Mouse (Mus musculus) left cerebral cortex, adult 18-20 months (tissue): ENCODE results near the gene AU018091. TPM values are rescaled to one million over a fixed set of nuclear protein-coding genes. Genes with fewer than 3 reads are reported as not detected.
"Not testable (repeated sequence)": the region's sequence is repeated elsewhere in the genome, so short reads cannot be mapped to it uniquely, and the experiment has no call there.

ENCODE experiments used
- DNase-seq, 2 experiments: peaks; one replicate each; pipeline ENCODE4 v3.0.0; 2021 to 2022; ENCODE audit warnings: low spot score in 2 of 2, mixed read lengths in 1 of 2
- long read RNA-seq, 2 experiments: library from polyadenylated mRNA; stranded (forward); transcript quantifications; one replicate each; pipeline ENCODE4 v2.0.0; 2021
- total RNA-seq, 2 experiments: library from RNA; stranded (reverse); gene quantifications; 2 replicates each; pipeline ENCODE4 v1.2.3; 2021

Gene AU018091
- total RNA-seq, result not detected
- long read RNA-seq, experiment 1, result 0 reads
- long read RNA-seq, experiment 2, result 0 reads

DNA sequence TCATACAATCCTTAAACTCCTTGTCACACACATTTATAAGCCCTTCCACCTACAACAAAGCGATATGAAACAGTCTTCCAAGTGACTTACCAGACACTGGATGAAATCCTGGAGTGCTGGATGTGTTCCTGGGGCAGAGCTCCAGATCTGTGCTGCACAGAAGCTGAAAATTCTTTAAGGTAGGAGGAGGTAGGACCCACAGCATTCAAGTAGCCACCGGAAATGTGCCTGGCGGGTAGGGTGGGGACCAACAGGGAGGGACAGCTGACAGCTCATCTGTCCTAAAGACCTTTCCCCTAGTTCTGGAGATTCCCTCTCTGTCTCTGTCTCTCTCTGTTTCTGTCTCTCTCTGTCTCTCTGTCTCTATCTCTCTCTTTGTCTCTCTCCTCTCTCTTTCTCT lies at the start of gene AU018091:
AU018091 (minus strand) TSS at position 279 of the 400 bp plus-strand sequence.
- no peak for DNase-seq

DNA sequence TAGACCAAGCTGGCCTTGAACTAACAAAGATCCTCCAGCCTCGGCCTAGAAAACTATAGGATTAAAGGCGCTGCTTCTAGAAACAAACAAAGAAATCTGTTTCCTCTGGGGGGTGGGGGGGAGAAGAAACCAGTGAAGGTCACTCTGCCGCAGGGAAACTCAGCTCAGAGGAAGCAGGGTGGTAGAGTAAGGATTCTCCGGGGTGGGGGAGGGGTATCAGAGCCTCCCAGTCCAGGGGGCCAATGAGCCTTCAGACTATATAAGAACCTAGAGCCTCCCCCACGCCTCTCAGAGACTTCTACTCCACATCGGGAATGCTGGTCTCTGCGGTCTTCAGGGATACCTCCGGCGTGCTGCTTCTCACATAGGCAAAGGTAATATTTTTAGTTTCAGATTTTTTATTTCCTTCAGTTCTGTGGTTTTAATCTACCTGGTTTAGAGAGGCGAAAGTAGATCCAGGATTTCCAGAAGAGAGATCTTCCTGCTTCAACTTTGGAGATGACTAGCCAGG lies 48.6 kb upstream of the AU018091 start:
- DNase-seq, result no peak

DNA sequence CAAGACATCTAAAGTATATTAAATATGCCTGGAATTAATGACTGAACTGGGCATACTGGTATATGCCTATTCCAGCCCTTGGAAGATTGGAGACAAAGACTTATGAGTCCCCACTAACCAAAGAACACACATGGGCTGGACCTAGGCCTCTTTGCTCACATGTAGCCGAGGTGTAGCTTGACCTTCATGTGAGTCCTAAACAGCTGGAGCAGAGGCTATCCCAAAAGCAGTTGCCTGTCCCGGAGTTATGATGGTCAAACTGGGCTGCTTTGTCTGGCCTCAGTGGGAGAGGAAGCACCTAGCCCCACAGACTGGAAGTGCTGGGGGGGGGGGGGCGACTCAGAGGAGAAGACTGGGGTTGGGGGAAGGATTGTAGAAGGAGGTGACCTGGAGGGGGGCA lies 47.3 kb upstream of the AU018091 start:
- DNase-seq, result no peak

DNA sequence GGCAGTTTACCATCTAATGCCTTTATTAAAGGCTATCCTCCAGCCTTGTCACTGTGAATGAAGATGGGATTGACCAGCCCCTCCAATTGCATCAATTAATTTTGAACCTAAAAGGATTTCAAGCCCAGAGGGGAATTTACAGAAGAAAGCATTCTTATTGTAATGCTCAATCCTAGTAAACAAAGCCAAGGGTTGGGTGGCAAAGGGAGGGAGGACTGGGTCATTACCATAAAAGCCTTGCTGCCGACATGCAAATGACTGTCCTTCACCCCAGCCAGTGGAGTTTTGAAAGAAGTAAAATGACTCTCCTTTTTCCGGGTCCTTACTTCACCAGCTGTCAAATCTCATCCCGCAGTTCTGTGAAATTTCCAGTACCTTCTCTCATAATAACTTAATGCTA lies 44.6 kb upstream of the AU018091 start:
- DNase-seq, result no peak

DNA sequence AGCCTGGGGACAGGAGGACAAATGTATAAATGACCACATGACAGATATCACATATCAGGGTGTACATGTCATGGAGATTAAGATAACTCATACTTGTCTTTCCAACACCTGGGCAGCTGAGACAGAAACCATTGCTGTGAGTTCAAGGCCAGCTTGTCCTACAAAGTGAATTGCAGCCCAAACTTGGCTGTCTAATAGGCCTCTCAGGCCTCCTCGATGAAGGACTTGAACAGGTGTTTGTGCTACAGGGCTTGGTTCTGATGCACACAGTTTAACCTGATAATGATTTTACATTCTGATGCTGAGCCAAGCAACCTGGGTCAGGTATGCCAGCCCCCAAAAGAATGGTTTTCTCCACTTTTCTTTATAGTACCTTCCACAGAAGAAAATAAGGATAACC lies 44.2 kb upstream of the AU018091 start:
- DNase-seq, result no peak

DNA sequence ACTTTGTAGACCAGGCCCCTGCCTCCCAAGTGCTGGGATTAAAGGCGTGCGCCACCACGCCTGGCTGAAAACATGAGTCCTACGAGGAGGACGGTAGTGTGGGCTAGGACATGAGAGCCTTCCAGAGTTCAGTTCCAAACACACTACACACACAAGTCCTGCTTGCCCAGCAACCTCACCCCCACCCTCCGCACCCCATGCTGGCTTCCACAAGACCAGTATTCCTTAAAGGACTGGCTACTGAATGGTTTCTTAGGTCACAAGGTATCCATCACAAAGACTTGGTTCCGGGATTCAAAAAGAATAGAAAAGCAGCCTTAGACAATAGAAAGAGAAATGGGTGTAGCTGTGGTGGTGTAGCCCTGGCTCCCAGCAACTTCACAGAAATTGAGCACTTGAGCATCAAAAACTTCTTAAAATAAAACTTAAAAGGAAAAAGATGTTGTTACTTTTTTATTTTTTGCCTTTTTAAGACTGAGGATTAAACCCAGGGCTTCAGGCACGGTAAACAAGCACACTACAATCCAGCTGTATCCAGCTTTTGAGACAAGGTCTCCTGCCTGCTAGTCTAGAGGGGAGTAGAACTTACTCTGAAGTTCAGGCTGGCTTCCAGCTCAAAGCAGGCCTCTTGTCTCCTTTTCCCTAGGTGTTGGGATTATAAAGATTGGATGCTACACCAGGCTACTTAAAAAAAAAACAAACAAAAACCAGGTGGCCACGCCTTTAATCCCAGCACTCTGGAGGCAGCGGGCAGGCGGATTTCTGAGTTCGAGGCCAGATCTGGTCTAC lies 43.2 kb upstream of the AU018091 start:
- no peak for DNase-seq

DNA sequence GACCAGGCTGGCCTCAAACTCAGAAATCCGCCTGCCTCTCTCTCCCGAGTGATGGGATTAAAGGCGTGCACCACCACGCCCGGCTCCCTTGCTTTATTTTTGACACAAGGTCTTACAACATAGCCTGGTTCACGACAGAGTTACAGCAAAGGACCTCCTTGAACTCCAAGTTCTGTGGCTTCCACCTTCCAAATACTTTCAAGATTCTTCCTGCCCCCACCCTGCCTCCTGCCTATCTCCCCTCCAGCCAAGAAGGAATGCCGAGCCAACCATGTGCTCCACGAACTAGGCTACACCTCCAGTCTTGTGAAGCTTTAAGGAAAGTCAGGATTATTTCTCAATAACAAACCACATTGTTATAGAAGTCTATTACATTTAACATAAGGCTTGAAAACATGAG lies 42.5 kb upstream of the AU018091 start:
- DNase-seq, result no peak

DNA sequence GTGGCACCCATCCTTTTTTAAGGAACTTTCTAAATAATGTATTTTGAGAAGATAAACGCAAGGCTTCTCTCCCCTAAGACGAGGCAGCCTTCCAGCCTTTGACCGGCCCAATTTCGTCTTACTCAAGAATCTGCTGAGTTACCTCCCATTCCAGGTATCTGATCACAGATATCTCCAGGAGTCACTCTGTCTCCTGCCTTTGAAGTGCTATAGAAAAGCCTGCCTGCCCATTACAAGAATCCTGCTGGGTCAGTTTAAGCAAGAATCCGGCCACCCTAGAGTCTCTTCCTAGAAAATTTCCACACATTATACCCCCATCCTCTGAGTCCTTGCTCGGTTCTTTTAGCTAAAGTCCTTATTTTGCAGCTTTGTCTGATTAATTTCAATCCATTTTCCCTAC lies 41.6 kb upstream of the AU018091 start:
- DNase-seq, result no peak

GRCm38 (mm10) chr7:3206520-3206919 lies 37.5 kb upstream of the AU018091 start:
- no peak for DNase-seq

- no peak for DNase-seq
Observed at GRCm38 (mm10) chr7:3204628-3205027, 35.6 kb upstream of the AU018091 start.

DNA sequence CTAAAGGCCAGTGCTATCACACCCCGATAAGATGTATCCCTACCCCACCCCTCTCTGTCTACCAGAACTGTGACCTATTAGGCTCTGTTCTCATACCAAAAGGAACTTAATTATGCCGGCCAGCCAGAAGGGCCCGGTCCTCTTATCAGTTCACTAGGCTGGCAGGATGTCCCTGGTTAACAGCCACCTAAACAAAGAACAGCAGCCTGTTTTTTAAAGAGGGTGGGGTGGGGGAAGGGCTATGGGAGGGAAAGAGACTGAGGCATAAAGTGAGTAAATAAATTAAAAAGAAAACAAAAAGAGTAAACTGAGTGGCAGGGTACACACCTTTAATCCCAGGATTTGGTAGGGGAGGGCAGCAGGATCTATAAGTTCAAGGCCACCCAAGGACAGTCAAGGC lies 34.9 kb upstream of the AU018091 start:
- DNase-seq, result no peak

DNA sequence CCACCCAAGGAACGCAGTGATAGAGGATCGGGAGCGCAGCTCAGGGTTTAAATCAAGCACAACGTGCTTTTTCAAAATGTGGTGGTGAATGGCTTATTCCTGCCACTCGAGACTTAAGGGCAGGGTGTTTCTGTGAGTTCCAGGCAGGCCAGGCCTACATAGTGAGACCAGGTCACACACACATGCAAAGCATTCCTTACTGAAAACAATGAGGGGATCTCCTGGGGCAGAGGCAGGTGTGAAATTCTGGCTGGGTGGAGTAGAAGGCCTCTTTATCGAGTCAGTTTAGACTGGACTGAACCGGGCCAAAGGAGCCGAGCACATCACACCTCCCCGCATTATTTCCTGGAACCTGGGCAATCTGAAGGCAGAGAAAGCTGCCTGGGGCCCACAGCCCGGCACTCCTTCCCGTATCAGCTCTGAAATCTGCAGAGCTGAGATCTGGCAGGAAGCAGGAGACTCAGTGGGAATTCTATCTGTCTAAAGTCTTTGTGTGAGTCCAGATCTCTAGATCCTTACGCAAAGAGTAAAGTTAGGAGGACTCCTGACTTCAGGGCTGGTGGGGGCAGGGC lies 32.2 kb upstream of the AU018091 start:
- no peak for DNase-seq

DNA sequence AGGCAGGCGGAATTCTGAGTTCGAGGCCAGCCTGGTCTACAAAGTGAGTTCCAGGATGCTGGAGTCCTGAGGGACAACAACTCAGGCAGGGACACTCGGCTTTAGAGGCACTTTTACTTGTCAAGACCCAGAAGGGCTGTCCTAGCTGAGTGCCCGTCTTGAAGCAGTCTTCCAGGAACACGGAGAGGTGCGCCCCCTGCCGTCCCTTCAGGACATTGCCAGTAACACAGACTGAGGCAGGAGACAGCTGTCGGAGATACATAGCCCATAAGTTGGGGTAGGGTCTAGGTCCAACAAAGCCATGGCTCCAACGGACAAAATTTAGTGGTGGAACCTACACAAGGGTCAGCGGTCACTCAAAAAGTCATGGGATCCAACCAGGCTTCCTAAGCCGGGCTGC lies 29.9 kb upstream of the AU018091 start:
- DNase-seq, result no peak

- DNase-seq, result no peak
Observed at GRCm38 (mm10) chr7:3195850-3196249, 26.8 kb upstream of the AU018091 start.

GRCm38 (mm10) chr7:3194531-3194930 lies 25.5 kb upstream of the AU018091 start:
- no peak for DNase-seq

- peak; percentile 35 to 64 for DNase-seq
Observed at GRCm38 (mm10) chr7:3193905-3194304, 24.9 kb upstream of the AU018091 start.

- no peak for DNase-seq
Observed at GRCm38 (mm10) chr7:3193049-3193632, 24.1 kb upstream of the AU018091 start.

GRCm38 (mm10) chr7:3191971-3192498 lies 23.0 kb upstream of the AU018091 start:
- no peak for DNase-seq

- DNase-seq, result not testable (repeated sequence)
Observed at GRCm38 (mm10) chr7:3186726-3187125, 17.7 kb upstream of the AU018091 start.

GRCm38 (mm10) chr7:3186136-3186535 lies 17.1 kb upstream of the AU018091 start:
- DNase-seq, result no peak

GRCm38 (mm10) chr7:3184394-3184793 lies 15.4 kb upstream of the AU018091 start:
- DNase-seq, result no peak

DNA sequence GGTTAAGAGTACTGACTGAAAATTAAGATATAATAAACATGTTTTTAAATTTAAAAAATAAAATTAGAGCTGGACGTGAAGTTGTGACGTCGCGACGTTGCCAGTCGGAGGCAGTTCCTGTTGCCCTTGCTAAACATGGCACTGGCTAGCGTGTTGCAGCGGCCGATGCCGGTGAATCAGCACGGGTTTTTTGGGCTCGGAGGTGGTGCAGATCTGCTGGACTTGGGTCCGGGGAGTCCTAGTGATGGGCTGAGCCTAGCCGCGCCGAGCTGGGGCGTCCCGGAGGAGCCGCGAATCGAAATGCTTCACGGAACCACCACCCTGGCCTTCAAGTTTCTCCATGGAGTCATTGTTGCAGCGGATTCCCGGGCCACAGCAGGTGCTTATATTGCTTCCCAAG lies 12.0 kb upstream of the AU018091 start:
- not testable (repeated sequence) for DNase-seq
